ENCODE assay signal across 8 mouse cellular contexts in genomic region chr4:59034918-59035785, GRCm38 (mm10). TPM values are rescaled to one million over a fixed set of nuclear protein-coding genes. Genes with fewer than 3 reads are reported as not detected.
DNase-seq lines count a peak whose midpoint lies in the region.

Gene Gng10, plus strand, starts transcription at chr4:59035088.

- peak within 1 kb of the TSS; percentile 99 for H3K4me3 ChIP-seq in megakaryocyte, embryonic 14.5 days (replicated peaks)

- peaks cover 36% of the 10 kb centered on the region for H3K4me1 ChIP-seq in megakaryocyte, embryonic 14.5 days

- no peaks in the 10 kb centered on the region for H3K27me3 ChIP-seq in megakaryocyte, embryonic 14.5 days (replicated peaks)

- DNase-seq in adrenal gland, adult 2 months = peak; percentile 83
- DNase-seq in embryo, embryonic 10.5 days (ENCODE audit: low spot score) = peak; percentile 68
- peak; percentile 77 for DNase-seq in gastrocnemius, postnatal 14 days
- DNase-seq in induced T-regulatory cell, adult 2 months (ENCODE audit: low read depth) = peak; percentile 77
- peak; percentile 62 to 85 for DNase-seq in left cerebral cortex, postnatal 10 days (ENCODE audit: extremely low spot score in 1 of 2, low spot score in 2 of 2)
- DNase-seq in right cerebral cortex, postnatal 10 days (ENCODE audit: low spot score in 2 of 2) = peak; percentile 80 to 82
- DNase-seq in urinary bladder, postnatal 25 days (ENCODE audit: low spot score) = peak; percentile 58

- intact Hi-C loops in gastrocnemius, postnatal 14 days (cut with DNase I; ENCODE audit: low total_unique reads) = loop anchor here (5.0 kb wide), 1 partner anchor 53 kb away; no protein-coding TSS in a partner anchor
- intact Hi-C loops in left cerebral cortex, postnatal 10 days (cut with DNase I) = no loop called here

- peaks cover 20% of the 10 kb centered on the region for H3K36me3 ChIP-seq in megakaryocyte, embryonic 14.5 days (replicated peaks; ENCODE audit: low read length)

- H3K9me3 ChIP-seq in megakaryocyte, embryonic 14.5 days = no peaks in the 10 kb centered on the region

RNA-seq across cellular contexts. Expression of gene Gng10, which starts in this region (rescaled TPM):
- total RNA-seq in adrenal gland, adult 2 months (2021) = 10 to 100 TPM; 25.1 to 38.3 TPM
- 21.4 and 27.8 TPM in 2 replicates for polyA plus RNA-seq in adrenal gland, adult 2 months (2012; rRNA removed)
- total RNA-seq in gastrocnemius, postnatal 14 days (2021) = 10 to 100 TPM; 12.3 to 20.1 TPM
- total RNA-seq in left cerebral cortex, postnatal 10 days (2021) = 100 to 1,000 TPM; 123 TPM
- 14.0 and 19.6 TPM in 2 replicates for polyA plus RNA-seq in megakaryocyte, embryonic 14.5 days (2012; ENCODE audit: insufficient read depth, low replicate concordance)

Comparison
In these comparisons a context has a peak if more than half of its experiments do, and no peak if none do; other contexts are left out.
1. Peak in every context shown above with its lines: DNase-seq and H3K4me3 ChIP-seq.